Mouse (Mus musculus): ENCODE data around the gene Camta1. TPM values are rescaled to one million over a fixed set of nuclear protein-coding genes. Genes with fewer than 3 reads are reported as not detected.

Camta1 gene
- total and polyA plus RNA-seq, 2 experiments from 2014 or later = 127 to 145 TPM

- Histone ChIP-seq H3K4me1 (ENCODE audit: insufficient read depth, low read length) (0 out of 2 replicates have a peak, but pooled peaks cover 10% of the 10 kb centered on the region), H3K4me3 (ENCODE audit: low read length) (no peak overlapping the region), H3K4me2 (ENCODE audit: low read depth, low read length) (no peak overlapping the region), H3K27ac (no peak overlapping the region), H3K27me3 (ENCODE audit: insufficient read depth, low read length) (no peaks in the 10 kb centered on the region), H3K36me3 (ENCODE audit: insufficient read depth, low read length) (no peaks in the 10 kb centered on the region), H3K9me3 (ENCODE audit: low read length) (no peaks in the 10 kb centered on the region), H3K9ac (replicated peaks; ENCODE audit: low read length) (no peak overlapping the region)
- no peak for ATAC-seq
- DNase-seq (ENCODE audit: low spot score) = no peak
- TF ChIP-seq CTCF (IDR thresholded peaks at IDR 0.05; ENCODE audit: low read depth) = no peak
- WGBS = 80% methylated on average over 17 of the region's 17 CpGs
These were observed 40.5 kb upstream of the Camta1 start for GRCm38 (mm10) chr4:151902046-151902688.

GRCm38 (mm10) chr4:151901422-151901821, 39.7 kb upstream of the Camta1 start:
- Histone ChIP-seq H3K9me3 (ENCODE audit: low read length) (no peaks in the 10 kb centered on the region), H3K36me3 (ENCODE audit: insufficient read depth, low read length) (no peaks in the 10 kb centered on the region), H3K4me2 (ENCODE audit: low read depth, low read length) (no peak overlapping the region), H3K9ac (replicated peaks; ENCODE audit: low read length) (no peak overlapping the region), H3K4me1 (ENCODE audit: insufficient read depth, low read length) (0 out of 2 replicates have a peak, but pooled peaks cover 10% of the 10 kb centered on the region), H3K27ac (no peak overlapping the region), H3K4me3 (ENCODE audit: low read length) (no peak overlapping the region), H3K27me3 (ENCODE audit: insufficient read depth, low read length) (no peaks in the 10 kb centered on the region)
- ATAC-seq (no peak), DNase-seq (ENCODE audit: low spot score) (no peak)
- 70% methylated on average over 11 of the region's 11 CpGs for WGBS
- peak; percentile 14; the same call in 1 of the 2 replicates for TF ChIP-seq CTCF (IDR thresholded peaks at IDR 0.05; ENCODE audit: low read depth)

GRCm38 (mm10) chr4:151900735-151901134, 39.1 kb upstream of the Camta1 start:
- Histone ChIP-seq H3K27me3 (ENCODE audit: insufficient read depth, low read length) (no peaks in the 10 kb centered on the region), H3K4me2 (ENCODE audit: low read depth, low read length) (no peak overlapping the region), H3K27ac (no peak overlapping the region), H3K9me3 (ENCODE audit: low read length) (no peaks in the 10 kb centered on the region), H3K4me3 (ENCODE audit: low read length) (no peak overlapping the region), H3K9ac (replicated peaks; ENCODE audit: low read length) (no peak overlapping the region), H3K36me3 (ENCODE audit: insufficient read depth, low read length) (no peaks in the 10 kb centered on the region), H3K4me1 (ENCODE audit: insufficient read depth, low read length) (0 out of 2 replicates have a peak, but pooled peaks cover 10% of the 10 kb centered on the region)
- 70% methylated on average over 6 of the region's 6 CpGs for WGBS
- DNase-seq (ENCODE audit: low spot score) (no peak), ATAC-seq (no peak)
- TF ChIP-seq CTCF (IDR thresholded peaks at IDR 0.05; ENCODE audit: low read depth) = no peak

GRCm38 (mm10) chr4:151899707-151900384, 38.2 kb upstream of the Camta1 start:
- Histone ChIP-seq H3K36me3 (ENCODE audit: insufficient read depth, low read length) (no peaks in the 10 kb centered on the region), H3K9me3 (ENCODE audit: low read length) (no peaks in the 10 kb centered on the region), H3K4me3 (ENCODE audit: low read length) (no peak overlapping the region), H3K9ac (replicated peaks; ENCODE audit: low read length) (no peak overlapping the region), H3K4me2 (ENCODE audit: low read depth, low read length) (no peak overlapping the region), H3K4me1 (ENCODE audit: insufficient read depth, low read length) (0 out of 2 replicates have a peak, but pooled peaks cover 10% of the 10 kb centered on the region), H3K27me3 (ENCODE audit: insufficient read depth, low read length) (no peaks in the 10 kb centered on the region), H3K27ac (no peak overlapping the region)
- DNase-seq (ENCODE audit: low spot score) = no peak
- no peak for ATAC-seq
- WGBS = 68% methylated on average over 11 of the region's 11 CpGs
- TF ChIP-seq CTCF (IDR thresholded peaks at IDR 0.05; ENCODE audit: low read depth) = peak; percentile 31; the same call in 1 of the 2 replicates

- no peak overlapping the region for H3K27ac ChIP-seq
- peak; percentile 43 for DNase-seq (ENCODE audit: low spot score)
- no peak overlapping the region for H3K4me2 ChIP-seq (ENCODE audit: low read depth, low read length)
- H3K27me3 ChIP-seq (ENCODE audit: insufficient read depth, low read length) = no peaks in the 10 kb centered on the region
- TF ChIP-seq CTCF (IDR thresholded peaks at IDR 0.05; ENCODE audit: low read depth) = no peak
- H3K4me3 ChIP-seq (ENCODE audit: low read length) = no peak overlapping the region
- 0 out of 2 replicates have a peak, but pooled peaks cover 10% of the 10 kb centered on the region for H3K4me1 ChIP-seq (ENCODE audit: insufficient read depth, low read length)
- no peaks in the 10 kb centered on the region for H3K9me3 ChIP-seq (ENCODE audit: low read length)
- ATAC-seq = 0 out of 2 replicates have a peak, but pooled peaks have one; percentile 43
- H3K9ac ChIP-seq (replicated peaks; ENCODE audit: low read length) = 0 out of 2 replicates have a peak overlapping the region, but pooled peaks have one; percentile 13
- 25% methylated on average over 13 of the region's 13 CpGs for WGBS
- H3K36me3 ChIP-seq (ENCODE audit: insufficient read depth, low read length) = no peaks in the 10 kb centered on the region
These were observed 37.0 kb upstream of the Camta1 start for GRCm38 (mm10) chr4:151898600-151899245.

GRCm38 (mm10) chr4:151897069-151897617, 35.5 kb upstream of the Camta1 start:
- DNase-seq (ENCODE audit: low spot score) (no peak), ATAC-seq (no peak)
- Histone ChIP-seq H3K9ac (replicated peaks; ENCODE audit: low read length) (no peak overlapping the region), H3K4me1 (ENCODE audit: insufficient read depth, low read length) (0 out of 2 replicates have a peak, but pooled peaks cover 10% of the 10 kb centered on the region), H3K27ac (no peak overlapping the region), H3K4me3 (ENCODE audit: low read length) (no peak overlapping the region), H3K4me2 (ENCODE audit: low read depth, low read length) (no peak overlapping the region), H3K27me3 (ENCODE audit: insufficient read depth, low read length) (no peaks in the 10 kb centered on the region), H3K36me3 (ENCODE audit: insufficient read depth, low read length) (no peaks in the 10 kb centered on the region), H3K9me3 (ENCODE audit: low read length) (no peaks in the 10 kb centered on the region)
- 68% methylated on average over 9 of the region's 9 CpGs for WGBS
- TF ChIP-seq CTCF (IDR thresholded peaks at IDR 0.05; ENCODE audit: low read depth) = peak; percentile 38; the same call in 1 of the 2 replicates
